Mouse (Mus musculus) liver, adult 2 months (tissue): ENCODE data around the gene Tceanc2. TPM values are rescaled to one million over a fixed set of nuclear protein-coding genes. Genes with fewer than 3 reads are reported as not detected.

ENCODE experiments used
- DNase-seq: peaks from one replicate; pipeline ENCODE4 v3.0.0-alpha.2; 2011; ENCODE audit warnings: low read depth, low spot score; ENCODE audit errors: extremely low read depth
- H3K27ac ChIP-seq: fragments of 200-500 bp; replicated peaks from 2 replicates; pipeline ENCODE4 v1.5.1; 2012; ENCODE audit warnings: low read depth, mild to moderate bottlenecking, control low read depth, inconsistent platforms, low read length; ENCODE audit not compliant: insufficient read depth
- H3K27me3 ChIP-seq: fragments of 200-500 bp; 2 replicates; pipeline ENCODE4 v1.6.1; 2012; ENCODE audit warnings: mild to moderate bottlenecking, moderate library complexity, low read length, inconsistent platforms; ENCODE audit not compliant: control insufficient read depth, insufficient read depth
- H3K36me3 ChIP-seq: fragments of 200-500 bp; 2 replicates; pipeline ENCODE4 v1.6.1; 2012; ENCODE audit warnings: low read length, inconsistent platforms; ENCODE audit not compliant: control insufficient read depth, insufficient read depth
- H3K4me1 ChIP-seq: fragments of 200-500 bp; 2 replicates; pipeline ENCODE4 v1.6.1; 2011; ENCODE audit warnings: low read length; ENCODE audit not compliant: control insufficient read depth, insufficient read depth
- H3K4me3 ChIP-seq: fragments of 200-500 bp; 2 replicates; pipeline ENCODE4 v1.5.1; 2011; ENCODE audit warnings: low read depth, mild to moderate bottlenecking, control low read depth, low read length, moderate library complexity; ENCODE audit not compliant: insufficient read depth
- H3K79me2 ChIP-seq: fragments of 200-500 bp; 2 replicates; pipeline ENCODE4 v1.6.1; 2012; ENCODE audit warnings: inconsistent platforms, mild to moderate bottlenecking, low read length, moderate library complexity; ENCODE audit not compliant: control insufficient read depth, insufficient read depth
- H3K9ac ChIP-seq: fragments of 200-500 bp; 2 replicates; pipeline ENCODE4 v1.6.1; 2012; ENCODE audit warnings: low read depth, mild to moderate bottlenecking, control low read depth, inconsistent platforms, low read length
- CTCF ChIP-seq: fragments of 200-500 bp; IDR thresholded peaks from 2 replicates; pipeline ENCODE4 v1.5.1; 2011; ENCODE audit warnings: low read depth, low read length, control low read depth
- POLR2A ChIP-seq: fragments of 200-500 bp; IDR thresholded peaks from 2 replicates; pipeline ENCODE4 v1.6.1; 2011; ENCODE audit warnings: low read length, control low read depth; ENCODE audit not compliant: insufficient read depth; ENCODE audit errors: extremely low read depth
- WGBS: fragments of 180-500 bp; shearing (Covaris S2); methylation state at CpG from one replicate; pipeline ENCODE4 v1.1.7; 2018; 5-methylcytosine and 5-hydroxymethylcytosine counted together
- polyA plus RNA-seq: library from polyadenylated mRNA; depleted of rRNA; stranded (reverse); fragments of >200 nt; gene quantifications from 2 replicates; pipeline ENCODE4 v1.2.3, GENCODE M21; 2012
- total RNA-seq: library from RNA; depleted of rRNA; stranded (reverse); fragments of >200 nt; gene quantifications from 2 replicates; pipeline ENCODE4 v1.2.3, GENCODE M21; 2014

Tceanc2 gene
- total and polyA plus RNA-seq, 2 experiments = 5.3 to 6.6 TPM

- H3K27ac ChIP-seq = no peak overlapping the region; the same call in 1 of the 2 replicates
- peaks cover 18% of the 10 kb centered on the region for H3K36me3 ChIP-seq
- peak overlapping the region; percentile 84 for H3K4me3 ChIP-seq
- H3K79me2 ChIP-seq = peaks cover 14% of the 10 kb centered on the region; the same call in 1 of the 2 replicates
- 36% methylated on average over 11 of the region's 11 CpGs for WGBS
- peak overlapping the region; percentile 78 for H3K9ac ChIP-seq
- TF ChIP-seq POLR2A (no peak), CTCF (no peak)
- H3K4me1 ChIP-seq = peaks cover 9% of the 10 kb centered on the region
- H3K27me3 ChIP-seq = no peaks in the 10 kb centered on the region
- DNase-seq = no peak
Observed at GRCm38 (mm10) chr4:107177506-107177905, 1.4 kb downstream of the Tceanc2 start.

- TF ChIP-seq POLR2A = no peak
- no peak for TF ChIP-seq CTCF
- H3K27ac ChIP-seq = no peak overlapping the region
- no peaks in the 10 kb centered on the region; the same call in 1 of the 2 replicates for H3K4me1 ChIP-seq
- H3K9ac ChIP-seq = no peak overlapping the region
- no peak overlapping the region for H3K4me3 ChIP-seq
- H3K27me3 ChIP-seq = no peaks in the 10 kb centered on the region
- DNase-seq = no peak
- H3K36me3 ChIP-seq = peaks cover 12% of the 10 kb centered on the region; the same call in 1 of the 2 replicates
- WGBS = 79% methylated on average over 5 of the region's 5 CpGs
- peaks cover 3% of the 10 kb centered on the region; the same call in 1 of the 2 replicates for H3K79me2 ChIP-seq
Observed at GRCm38 (mm10) chr4:107167798-107168197, 11.1 kb downstream of the Tceanc2 start.

DNA sequence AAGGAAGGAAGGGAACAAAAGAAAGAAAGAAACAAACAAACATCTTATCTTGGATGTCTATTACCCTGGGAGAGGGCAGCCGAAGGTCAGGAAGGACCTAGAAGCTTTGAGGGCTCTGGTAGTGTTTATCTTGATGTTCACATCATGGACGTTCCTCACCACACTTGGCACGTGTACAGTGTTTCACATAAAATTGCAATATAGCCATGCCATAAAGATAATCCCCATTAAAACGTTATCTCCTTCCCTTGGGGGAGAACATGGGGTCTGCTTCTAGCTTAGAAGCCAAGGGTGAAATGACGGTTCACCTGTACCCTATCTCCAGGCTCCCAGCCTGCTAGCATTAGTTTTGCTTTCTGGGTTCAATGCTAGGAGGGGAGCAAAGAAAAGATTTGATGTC, 12.2 kb downstream of the Tceanc2 start:
- TF ChIP-seq POLR2A = no peak
- TF ChIP-seq CTCF = no peak
- H3K79me2 ChIP-seq = peaks cover 3% of the 10 kb centered on the region; the same call in 1 of the 2 replicates

GRCm38 (mm10) chr4:107163756-107164587, 14.9 kb downstream of the Tceanc2 start:
- Histone ChIP-seq H3K79me2 (peaks cover 3% of the 10 kb centered on the region; the same call in 1 of the 2 replicates), H3K9ac (no peak overlapping the region), H3K27ac (no peak overlapping the region), H3K4me3 (no peak overlapping the region), H3K4me1 (peaks cover 13% of the 10 kb centered on the region), H3K27me3 (no peaks in the 10 kb centered on the region), H3K36me3 (peaks cover 4% of the 10 kb centered on the region; the same call in 1 of the 2 replicates)
- peak; percentile 72 for DNase-seq
- 38% methylated on average over 9 of the region's 9 CpGs for WGBS
- TF ChIP-seq CTCF (peak; percentile 62), POLR2A (no peak)

More for the DNA sequence above, 12.2 kb downstream of the Tceanc2 start:
- Histone ChIP-seq H3K4me1 (no peaks in the 10 kb centered on the region; the same call in 1 of the 2 replicates), H3K27ac (no peak overlapping the region), H3K4me3 (no peak overlapping the region), H3K9ac (no peak overlapping the region), H3K27me3 (no peaks in the 10 kb centered on the region), H3K36me3 (peaks cover 9% of the 10 kb centered on the region; the same call in 1 of the 2 replicates)
- no peak for DNase-seq
- 76% methylated on average over 5 of the region's 5 CpGs for WGBS

- peaks cover 4% of the 10 kb centered on the region; the same call in 1 of the 2 replicates for H3K36me3 ChIP-seq
- peaks cover 13% of the 10 kb centered on the region for H3K4me1 ChIP-seq
- WGBS = 79% methylated on average over 10 of the region's 10 CpGs
- no peak for DNase-seq
- no peak overlapping the region for H3K4me3 ChIP-seq
- no peaks in the 10 kb centered on the region for H3K27me3 ChIP-seq
- H3K9ac ChIP-seq = no peak overlapping the region
- no peak overlapping the region for H3K27ac ChIP-seq
- peaks cover 3% of the 10 kb centered on the region; the same call in 1 of the 2 replicates for H3K79me2 ChIP-seq
- no peak for TF ChIP-seq CTCF
- TF ChIP-seq POLR2A = no peak
Observed at GRCm38 (mm10) chr4:107163341-107163740, 15.6 kb downstream of the Tceanc2 start.
